Comparison of ENCODE assay signal across 27 mouse cellular contexts in genomic region chr7:24851596-24852325, GRCm38 (mm10). TPM values are rescaled to one million over a fixed set of nuclear protein-coding genes. Genes with fewer than 3 reads are reported as not detected.
DNase-seq lines count a peak whose midpoint lies in the region; ATAC-seq and TF ChIP-seq lines count a peak whose summit lies in the region.
"Had no signal": no experiment of that assay in that cellular context is flagged by ENCODE, and none has a peak within 500 bp of the region (broad histone marks: within the 10 kb centered on the region; RNA-seq: fewer than 3 reads in every experiment).

No protein-coding gene starts in this region.

- no peaks in the 10 kb centered on the region for H3K36me3 ChIP-seq in heart, embryonic 10.5 days
- no peaks in the 10 kb centered on the region for H3K36me3 ChIP-seq in ES-E14 (ENCODE audit: control insufficient read depth, insufficient read depth, low read length, poor library complexity, severe bottlenecking)
- no peaks in the 10 kb centered on the region for H3K36me3 ChIP-seq in liver, embryonic 12.5 days
- H3K36me3 ChIP-seq: embryonic facial prominence, embryonic 13.5 days; forebrain, embryonic 12.5 days; limb, embryonic 15.5 days; stomach, embryonic 15.5 days had no signal

- ATAC-seq in liver, embryonic 12.5 days = no peak
- ATAC-seq: hindbrain, embryonic 16.5 days had no signal

- in situ Hi-C loops in ES-E14 (cut with MboI; ENCODE audit: low sequenced_read_pairs in 2 of 2, unreplicated experiment in 2 of 2) = no loop called here

- no peak for DNase-seq in heart, embryonic 10.5 days (ENCODE audit: low spot score)
- no peak for DNase-seq in heart, postnatal 36 days
- DNase-seq in 416B (ENCODE audit: low read depth) (peak; percentile 61), ES-E14 (ENCODE audit: low read depth, low spot score) (no peak)
- DNase-seq in frontal cortex, adult 2 months (ENCODE audit: extremely low spot score in 1 of 2, low spot score in 1 of 2) = no peak
- no peak for DNase-seq in urinary bladder, postnatal 10 days (ENCODE audit: low spot score)
- DNase-seq in cerebellum, adult 9-10 months = no peak
- DNase-seq: cerebellum, adult 2 months; lung, postnatal 10 days; right cerebral cortex, adult 18-20 months; spleen, adult 18-20 months; thymus, adult 2 months had no signal

- H3K4me3 ChIP-seq in heart, embryonic 10.5 days = peak overlapping the region; percentile 15; the same call in 1 of the 2 replicates
- H3K4me3 ChIP-seq in ES-E14 (ENCODE audit: insufficient read depth in 1 of 2, low read depth in 1 of 2, low read length in 2 of 2, poor library complexity in 1 of 2, severe bottlenecking in 1 of 2) = peak overlapping the region in 1 of 2 experiments; percentile 13; a peak in 1 of 4 replicates
- peak overlapping the region; percentile 55 for H3K4me3 ChIP-seq in liver, embryonic 12.5 days
- H3K4me3 ChIP-seq: embryonic facial prominence, embryonic 13.5 days; forebrain, embryonic 12.5 days; limb, embryonic 15.5 days; stomach, embryonic 15.5 days had no signal

- WGBS in heart, embryonic 10.5 days = 82% methylated on average over 5 of the region's 5 CpGs
- WGBS in liver, embryonic 12.5 days (ENCODE audit: insufficient replicate concordance) = 60% methylated on average over 5 of the region's 5 CpGs

- peak overlapping the region; percentile 75 for H3K4me2 ChIP-seq in liver, embryonic 12.5 days
- H3K4me2 ChIP-seq: embryonic facial prominence, embryonic 13.5 days; forebrain, embryonic 12.5 days; limb, embryonic 15.5 days; stomach, embryonic 15.5 days had no signal

- H3K9ac ChIP-seq in ES-E14 (ENCODE audit: insufficient read depth, low read depth, low read length, poor library complexity, severe bottlenecking) = peak overlapping the region; percentile 55
- peak overlapping the region; percentile 76 for H3K9ac ChIP-seq in liver, embryonic 12.5 days
- H3K9ac ChIP-seq: embryonic facial prominence, embryonic 13.5 days; forebrain, embryonic 12.5 days; limb, embryonic 15.5 days; stomach, embryonic 15.5 days had no signal

- intact Hi-C loops in heart, postnatal 36 days (cut with DNase I) = no loop called here

- H3K27ac ChIP-seq in heart, embryonic 10.5 days = peak overlapping the region; percentile 81; the same call in 1 of the 2 replicates
- H3K27ac ChIP-seq in ES-E14 (ENCODE audit: insufficient read depth, low read depth, low read length, poor library complexity, severe bottlenecking) = peak overlapping the region; percentile 24
- peak overlapping the region; percentile 99 for H3K27ac ChIP-seq in liver, embryonic 12.5 days
- H3K27ac ChIP-seq: embryonic facial prominence, embryonic 13.5 days; limb, embryonic 15.5 days; stomach, embryonic 15.5 days had no signal

- H3K4me1 ChIP-seq in heart, embryonic 10.5 days = peaks cover 19% of the 10 kb centered on the region
- H3K4me1 ChIP-seq in ES-E14 (ENCODE audit: control insufficient read depth in 2 of 2, insufficient read depth in 2 of 2, low read length in 2 of 2, poor library complexity in 1 of 2) = peaks cover 16 to 26% of the 10 kb centered on the region in 2 experiments
- H3K4me1 ChIP-seq in liver, embryonic 12.5 days = peaks cover 81% of the 10 kb centered on the region
- H3K4me1 ChIP-seq: stomach, embryonic 15.5 days had no signal

- H3K27me3 ChIP-seq in heart, embryonic 10.5 days (ENCODE audit: insufficient read depth, poor library complexity, severe bottlenecking) = no peaks in the 10 kb centered on the region
- no peaks in the 10 kb centered on the region for H3K27me3 ChIP-seq in liver, embryonic 12.5 days (replicated peaks)
- H3K27me3 ChIP-seq: embryonic facial prominence, embryonic 13.5 days; forebrain, embryonic 12.5 days; limb, embryonic 15.5 days; stomach, embryonic 15.5 days had no signal

- no peaks in the 10 kb centered on the region for H3K9me3 ChIP-seq in heart, embryonic 10.5 days
- no peaks in the 10 kb centered on the region for H3K9me3 ChIP-seq in ES-E14 (ENCODE audit: control insufficient read depth, insufficient read depth, low read depth, low read length)
- no peaks in the 10 kb centered on the region for H3K9me3 ChIP-seq in liver, embryonic 12.5 days (replicated peaks)
- H3K9me3 ChIP-seq: embryonic facial prominence, embryonic 13.5 days; forebrain, embryonic 12.5 days; limb, embryonic 15.5 days; stomach, embryonic 15.5 days had no signal

TF ChIP-seq in ES-E14, 5 proteins besides CTCF, POLR2A, EP300 and RAD21:
- no peak for TF ChIP-seq HCFC1 (IDR thresholded peaks at IDR 0.05; ENCODE audit: borderline replicate concordance, insufficient read depth, low read length)
- TF ChIP-seq ZC3H11A (IDR thresholded peaks at IDR 0.05; ENCODE audit: borderline replicate concordance, low read depth, low read length) = no peak
- TF ChIP-seq CHD2 (IDR thresholded peaks at IDR 0.05; ENCODE audit: low read depth, low read length) = no peak
- no peak for TF ChIP-seq ZNF384 (IDR thresholded peaks at IDR 0.05; ENCODE audit: low read depth, low read length)
- no peak for TF ChIP-seq MAFK (IDR thresholded peaks at IDR 0.05; ENCODE audit: insufficient read depth, low read depth, low read length)

RNA-seq across cellular contexts. Expression of gene Gm9844, which starts 10.3 kb away (rescaled TPM):
- 10.0 and 15.0 TPM in 2 replicates for polyA plus RNA-seq in heart, embryonic 10.5 days (2016; fragmentation: Nextera tagmentation; extraction: Ambion mirVana)
- not detected for total RNA-seq in heart, postnatal 36 days (2021)
- 4.6 and 6.7 TPM in 2 replicates for total RNA-seq in ES-E14 (2012; rRNA removed)
- 3.0 and 3.4 TPM in 2 replicates for polyA plus RNA-seq in liver, embryonic 12.5 days (2016; fragmentation: Nextera tagmentation; extraction: Ambion mirVana)
- 9.6 and 13.7 TPM in 2 replicates for polyA plus RNA-seq in frontal cortex, adult 2 months (2012; rRNA removed)

RNA-seq across cellular contexts. Expression of gene Lypd4, which starts 18.0 kb away (rescaled TPM):
- not detected in 2 replicates for polyA plus RNA-seq in heart, embryonic 10.5 days (2016; fragmentation: Nextera tagmentation; extraction: Ambion mirVana)
- not detected for total RNA-seq in heart, postnatal 36 days (2021)
- total RNA-seq in ES-E14 (2012; rRNA removed) = 0.18 TPM in 1 of 2 replicates, not detected in the other
- not detected in 2 replicates for polyA plus RNA-seq in liver, embryonic 12.5 days (2016; fragmentation: Nextera tagmentation; extraction: Ambion mirVana)
- polyA plus RNA-seq in frontal cortex, adult 2 months (2012; rRNA removed) = not detected in 2 replicates
- total RNA-seq: adrenal gland, postnatal 10 days; common myeloid progenitor, adult 5-6 weeks; gastrocnemius, postnatal 4 days; layer of hippocampus, postnatal 10 days; left cerebral cortex, postnatal 10 days; midbrain, postnatal 0 days had no signal
- polyA plus RNA-seq: C2C12; cerebellum, adult 2 months; embryonic facial prominence, embryonic 13.5 days; forebrain, embryonic 12.5 days; heart, postnatal 0 days; limb, embryonic 15.5 days; stomach, embryonic 15.5 days; thymus, adult 2 months; urinary bladder, adult 2 months had no signal

RNA-seq across cellular contexts. Expression of gene Dmrtc2, which starts 18.1 kb away (rescaled TPM):
- not detected in 2 replicates for polyA plus RNA-seq in heart, embryonic 10.5 days (2016; fragmentation: Nextera tagmentation; extraction: Ambion mirVana)
- not detected for total RNA-seq in heart, postnatal 36 days (2021)
- 0.53 and 0.54 TPM in 2 replicates for total RNA-seq in ES-E14 (2012; rRNA removed)
- polyA plus RNA-seq in liver, embryonic 12.5 days (2016; fragmentation: Nextera tagmentation; extraction: Ambion mirVana) = not detected in 2 replicates
- polyA plus RNA-seq in frontal cortex, adult 2 months (2012; rRNA removed) = 0.06 TPM in 1 of 2 replicates, not detected in the other
- total RNA-seq: adrenal gland, postnatal 10 days; common myeloid progenitor, adult 5-6 weeks; gastrocnemius, postnatal 4 days; left cerebral cortex, postnatal 10 days had no signal
- polyA plus RNA-seq: C2C12; cerebellum, adult 2 months; embryonic facial prominence, embryonic 13.5 days; forebrain, embryonic 12.5 days; heart, postnatal 0 days; limb, embryonic 15.5 days; stomach, embryonic 15.5 days; thymus, adult 2 months; urinary bladder, adult 2 months had no signal

RNA-seq across cellular contexts. Expression of gene Rps19, which starts 32.4 kb away (rescaled TPM):
- polyA plus RNA-seq in heart, embryonic 10.5 days (2016; fragmentation: Nextera tagmentation; extraction: Ambion mirVana) = 1,532 and 1,854 TPM in 2 replicates
- 100 to 1,000 TPM; 514 to 531 TPM for total RNA-seq in heart, postnatal 36 days (2021)
- total RNA-seq in ES-E14 (2012; rRNA removed) = 2,686 and 2,786 TPM in 2 replicates
- polyA plus RNA-seq in liver, embryonic 12.5 days (2016; fragmentation: Nextera tagmentation; extraction: Ambion mirVana) = 1,803 and 1,813 TPM in 2 replicates
- polyA plus RNA-seq in frontal cortex, adult 2 months (2012; rRNA removed) = 319 and 386 TPM in 2 replicates

RNA-seq across cellular contexts. Expression of gene Cd79a, which starts 45.4 kb away (rescaled TPM):
- 0.26 and 0.40 TPM in 2 replicates for polyA plus RNA-seq in heart, embryonic 10.5 days (2016; fragmentation: Nextera tagmentation; extraction: Ambion mirVana)
- 1 to 10 TPM; 1.7 to 2.5 TPM for total RNA-seq in heart, postnatal 36 days (2021)
- 1.3 and 1.5 TPM in 2 replicates for total RNA-seq in ES-E14 (2012; rRNA removed)
- 0.12 TPM in 1 of 2 replicates, not detected in the other for polyA plus RNA-seq in liver, embryonic 12.5 days (2016; fragmentation: Nextera tagmentation; extraction: Ambion mirVana)
- polyA plus RNA-seq in frontal cortex, adult 2 months (2012; rRNA removed) = 0.72 and 0.86 TPM in 2 replicates
- total RNA-seq: common myeloid progenitor, adult 5-6 weeks; layer of hippocampus, postnatal 10 days had no signal

Comparison
In these comparisons a context has a peak if more than half of its experiments do, and no peak if none do; other contexts are left out.
1. H3K27ac ChIP-seq: peak in every context shown above with its lines; median percentile 99 in liver, embryonic 12.5 days; 81 in heart, embryonic 10.5 days; 24 in ES-E14.